Mouse (Mus musculus) liver, postnatal 0 days (tissue): ENCODE measurements around the gene Fto.

Source experiments
- CTCF ChIP-seq: sonication (generic); IDR thresholded peaks from 2 replicates; pipeline ENCODE4 v1.5.1; 2016; ENCODE audit warnings: antibody characterized with exemption, low read depth
- EP300 ChIP-seq: IDR thresholded peaks from 2 replicates; pipeline ENCODE4 v1.6.1; 2016; ENCODE audit warnings: antibody characterized with exemption, low read depth, mild to moderate bottlenecking

DNA sequence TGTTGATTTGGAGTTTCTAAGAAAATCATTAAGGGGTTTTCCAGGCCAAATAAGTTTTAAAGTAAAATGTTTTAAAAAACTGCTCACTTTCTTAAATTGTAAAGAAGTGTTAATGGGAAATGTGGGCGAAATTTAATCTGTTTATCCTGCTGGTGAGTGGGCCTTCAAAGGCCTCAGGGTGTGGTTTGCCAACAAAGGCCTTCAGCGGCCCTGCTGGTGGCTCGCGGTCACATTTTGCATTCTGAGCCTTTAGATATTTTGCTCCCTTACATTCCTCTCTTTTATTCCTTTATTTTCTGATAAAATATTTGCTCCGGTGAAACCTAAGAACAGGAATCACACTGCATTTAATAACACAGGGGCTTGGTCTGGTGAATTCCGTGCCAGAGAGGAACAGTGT is 64.0 kb downstream of the Fto start:
- TF ChIP-seq CTCF (no peak), EP300 (no peak)
